Mouse (Mus musculus): ENCODE data around the gene a. TPM values are rescaled to one million over a fixed set of nuclear protein-coding genes. Genes with fewer than 3 reads are reported as not detected.

The a gene
- polyA plus RNA-seq, 1 experiment from 2014 or later = 0.36 TPM

DNA sequence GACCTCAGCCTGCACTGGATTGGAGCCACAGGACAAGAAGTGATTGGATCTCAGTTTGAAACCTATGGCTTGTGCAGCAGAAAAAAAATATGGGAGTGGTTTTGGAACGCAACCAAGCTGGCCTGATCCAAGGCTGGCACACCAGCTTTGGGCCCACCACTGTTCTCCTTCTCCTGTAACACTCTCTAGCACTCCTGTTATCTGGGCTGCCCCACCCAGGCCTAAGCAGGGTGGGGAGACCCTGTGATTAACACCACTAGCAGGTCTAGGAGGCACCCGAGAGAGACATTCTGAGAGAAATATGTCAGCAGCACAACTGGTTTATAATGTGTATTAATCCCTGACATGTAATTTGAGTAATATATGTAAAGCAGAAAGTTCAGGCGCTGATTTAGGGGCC, 28.0 kb upstream of the a start:
- Histone ChIP-seq H3K9me3 (replicated peaks) (no peaks in the 10 kb centered on the region), H3K36me3 (no peaks in the 10 kb centered on the region), H3K27me3 (replicated peaks) (no peaks in the 10 kb centered on the region), H3K4me1 (peaks cover 58% of the 10 kb centered on the region), H3K9ac (peak overlapping the region; percentile 55), H3K27ac (peak overlapping the region; percentile 95), H3K4me3 (0 out of 2 replicates have a peak overlapping the region, but pooled peaks have one; percentile 2), H3K4me2 (peak overlapping the region; percentile 60)
- WGBS (ENCODE audit: insufficient replicate concordance) = 45% methylated on average over 3 of the region's 3 CpGs
- peak; percentile 74 for ATAC-seq

DNA sequence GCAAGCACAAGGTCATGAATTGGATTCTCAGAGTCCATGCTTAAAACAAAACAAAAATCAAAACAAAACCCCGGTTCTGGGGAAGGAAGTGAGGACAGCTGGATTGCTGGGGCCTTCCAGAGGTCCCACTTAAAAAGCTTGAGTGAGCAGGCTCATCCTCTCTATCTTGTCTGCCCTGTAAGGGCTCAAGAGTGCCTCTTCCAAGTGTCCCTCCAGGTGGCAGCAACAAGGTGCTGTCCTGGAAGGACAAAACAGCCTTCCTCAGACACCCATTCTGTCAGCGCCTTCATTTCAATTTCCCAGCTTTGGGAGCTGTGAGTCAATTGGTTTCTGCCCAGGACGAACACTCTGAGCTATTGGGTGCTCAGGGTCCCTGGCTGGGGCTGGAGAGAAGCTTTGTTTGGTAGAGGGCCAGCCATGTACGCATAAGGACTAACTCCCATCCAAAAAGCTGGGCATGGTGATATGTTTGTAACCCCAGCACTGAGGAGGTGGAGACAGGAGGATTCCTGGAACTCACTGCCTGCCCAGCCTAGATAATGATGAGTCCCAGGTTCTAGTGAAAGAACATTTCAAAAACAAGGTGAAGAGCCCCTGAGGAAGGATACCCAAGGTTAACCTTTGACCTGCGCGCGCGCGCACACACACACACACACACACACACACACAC, 26.2 kb upstream of the a start:
- peak overlapping the region; percentile 49 for H3K9ac ChIP-seq

DNA sequence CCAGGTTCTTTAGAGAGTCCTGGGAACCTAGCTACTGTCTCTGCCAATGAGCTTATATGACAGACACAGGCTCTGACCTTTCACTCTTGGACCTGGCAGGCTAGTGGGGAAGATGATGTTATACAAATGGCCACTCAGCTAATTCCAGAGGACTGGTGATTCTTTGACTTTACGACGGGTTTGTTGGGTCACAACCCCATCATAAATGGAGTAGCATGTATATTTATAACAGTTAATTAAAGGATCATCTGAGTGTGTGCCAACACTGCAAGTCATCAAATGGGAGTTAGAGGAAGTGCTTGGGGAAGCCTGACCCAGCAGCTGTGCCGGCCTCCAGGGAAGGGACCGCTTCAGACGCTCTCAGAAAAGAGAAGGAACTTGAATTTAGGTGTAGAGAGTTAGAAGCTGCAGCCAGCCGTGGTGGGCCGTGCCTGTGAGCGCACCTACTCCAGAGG, 25.6 kb upstream of the a start:
- 46% methylated on average over 8 of the region's 8 CpGs for WGBS (ENCODE audit: insufficient replicate concordance)
- Histone ChIP-seq H3K27ac (peak overlapping the region; percentile 95), H3K4me2 (peak overlapping the region; percentile 63), H3K36me3 (no peaks in the 10 kb centered on the region), H3K4me3 (no peak overlapping the region), H3K4me1 (peaks cover 61% of the 10 kb centered on the region), H3K9ac (peak overlapping the region; percentile 49), H3K27me3 (replicated peaks) (no peaks in the 10 kb centered on the region), H3K9me3 (replicated peaks) (no peaks in the 10 kb centered on the region)
- peak; percentile 46 for ATAC-seq

More for the DNA sequence above, 26.2 kb upstream of the a start:
- H3K4me2 ChIP-seq = peak overlapping the region; percentile 63
- no peaks in the 10 kb centered on the region for H3K36me3 ChIP-seq
- H3K27ac ChIP-seq = peak overlapping the region; percentile 95
- 63% methylated on average over 9 of the region's 9 CpGs for WGBS (ENCODE audit: insufficient replicate concordance)
- ATAC-seq = peak; percentile 97
- H3K4me1 ChIP-seq = peaks cover 61% of the 10 kb centered on the region
- H3K27me3 ChIP-seq (replicated peaks) = no peaks in the 10 kb centered on the region
- H3K9me3 ChIP-seq (replicated peaks) = no peaks in the 10 kb centered on the region
- peak overlapping the region; percentile 24 for H3K4me3 ChIP-seq

DNA sequence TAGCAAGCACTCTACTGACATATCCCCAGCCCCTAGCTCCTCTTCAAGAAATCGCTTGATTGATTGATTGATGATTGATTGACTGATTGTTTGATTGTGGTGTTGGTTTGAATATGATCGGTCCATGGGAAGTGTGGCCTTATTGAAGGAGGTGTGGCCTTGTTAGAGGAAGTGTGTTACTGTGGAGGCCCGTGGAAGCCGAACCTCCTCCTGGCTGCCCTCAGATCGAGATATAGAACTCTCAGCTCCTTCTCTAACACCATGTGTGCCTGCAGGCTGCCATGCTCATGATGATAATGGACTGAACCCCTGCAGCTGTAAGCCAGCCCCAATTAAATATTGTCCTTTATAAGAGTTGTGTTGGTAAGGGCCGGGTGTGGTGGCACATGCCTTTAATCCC, 24.2 kb upstream of the a start:
- H3K4me3 ChIP-seq = no peak overlapping the region
- H3K36me3 ChIP-seq = no peaks in the 10 kb centered on the region
- peak overlapping the region; percentile 61 for H3K27ac ChIP-seq
- H3K27me3 ChIP-seq (replicated peaks) = no peaks in the 10 kb centered on the region
- no peak for ATAC-seq
- no peak overlapping the region for H3K9ac ChIP-seq
- peaks cover 59% of the 10 kb centered on the region for H3K4me1 ChIP-seq
- WGBS (ENCODE audit: insufficient replicate concordance) = 48% methylated on average over 6 of the region's 6 CpGs
- H3K4me2 ChIP-seq = no peak overlapping the region
- H3K9me3 ChIP-seq (replicated peaks) = no peaks in the 10 kb centered on the region

DNA sequence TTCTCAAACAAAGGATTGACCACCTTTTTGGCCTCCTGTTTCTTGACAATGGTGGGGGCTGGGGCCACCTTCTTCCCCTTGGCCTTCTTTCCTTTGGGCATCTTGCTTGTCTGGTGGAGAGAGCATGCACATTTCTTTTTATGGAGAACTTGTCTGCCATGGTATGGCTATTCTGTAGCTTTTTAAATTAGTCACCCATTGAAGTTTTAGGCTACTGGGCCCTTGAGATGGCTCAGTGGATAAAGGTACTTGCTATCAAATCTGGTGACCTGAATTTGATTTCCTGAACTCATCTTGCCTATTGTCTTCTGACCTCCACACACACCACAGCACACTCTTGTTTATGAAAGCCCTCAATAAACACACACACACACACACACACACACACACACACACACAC, 21.3 kb upstream of the a start, which contains the start of gene Gm14214:
TSS of gene Gm14214 (minus strand) at position 101 of the 400 bp plus-strand sequence.
- Histone ChIP-seq H3K9ac (no peak within 1 kb of the TSS), H3K9me3 (replicated peaks) (no peaks in the 10 kb centered on the region; the same call in 1 of the 2 replicates), H3K4me1 (peaks cover 30% of the 10 kb centered on the region), H3K27ac (no peak within 1 kb of the TSS), H3K27me3 (replicated peaks) (no peaks in the 10 kb centered on the region), H3K36me3 (no peaks in the 10 kb centered on the region), H3K4me2 (no peak within 1 kb of the TSS), H3K4me3 (no peak within 1 kb of the TSS)
- no peak for ATAC-seq

DNA sequence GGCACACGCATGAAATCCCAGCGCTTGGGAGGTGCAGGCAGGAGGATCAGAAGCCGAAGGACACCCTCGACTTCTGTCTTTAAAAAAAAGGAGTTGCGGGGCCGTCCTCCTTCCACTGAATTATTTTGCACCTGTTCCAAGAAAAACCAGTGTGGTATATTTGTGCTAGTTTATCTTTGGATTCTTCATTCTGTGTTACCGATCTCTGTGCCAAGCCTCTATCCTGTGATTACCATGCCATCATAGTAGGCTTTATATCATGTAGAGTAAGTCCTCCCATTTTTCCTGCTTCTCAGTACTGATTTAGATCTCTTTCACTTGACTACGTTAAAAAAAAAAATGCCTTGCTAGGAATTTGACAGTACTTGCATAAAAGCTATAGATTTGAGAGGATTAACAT, 19.6 kb upstream of the a start:
- H3K27me3 ChIP-seq (replicated peaks) = no peaks in the 10 kb centered on the region
- 74% methylated on average over 8 of the region's 8 CpGs for WGBS (ENCODE audit: insufficient replicate concordance)
- no peak overlapping the region for H3K4me3 ChIP-seq
- H3K4me2 ChIP-seq = no peak overlapping the region
- H3K27ac ChIP-seq = no peak overlapping the region
- H3K9me3 ChIP-seq (replicated peaks) = no peaks in the 10 kb centered on the region; the same call in 1 of the 2 replicates
- ATAC-seq = no peak
- no peaks in the 10 kb centered on the region for H3K36me3 ChIP-seq
- H3K4me1 ChIP-seq = peaks cover 19% of the 10 kb centered on the region
- H3K9ac ChIP-seq = no peak overlapping the region

DNA sequence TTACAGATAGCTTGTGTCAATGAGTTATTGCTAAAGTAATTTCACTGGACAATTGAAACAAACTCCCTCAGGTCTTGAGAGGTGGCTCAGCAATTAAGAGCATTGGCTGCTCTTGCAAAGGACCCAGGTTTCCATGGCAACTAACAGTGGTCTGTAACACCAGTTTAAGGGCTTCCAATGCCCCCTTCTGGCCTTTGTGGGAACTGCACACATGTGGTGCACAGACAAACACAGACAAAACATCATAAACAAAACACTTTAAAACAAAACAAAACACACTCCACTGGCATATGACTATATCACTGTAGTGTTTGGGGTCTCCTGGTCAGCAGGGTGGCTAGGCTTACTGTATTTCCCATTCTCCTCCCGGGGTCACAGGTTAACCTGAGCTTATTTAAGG, 17.2 kb upstream of the a start:
- Histone ChIP-seq H3K4me3 (no peak overlapping the region), H3K27ac (no peak overlapping the region), H3K27me3 (replicated peaks) (peaks cover 5% of the 10 kb centered on the region), H3K9me3 (replicated peaks) (no peaks in the 10 kb centered on the region; the same call in 1 of the 2 replicates), H3K9ac (no peak overlapping the region), H3K4me2 (no peak overlapping the region), H3K4me1 (peaks cover 7% of the 10 kb centered on the region; the same call in 1 of the 2 replicates), H3K36me3 (no peaks in the 10 kb centered on the region)
- ATAC-seq = no peak
- WGBS (ENCODE audit: insufficient replicate concordance) = 71% methylated on average over 1 of the region's 1 CpGs

DNA sequence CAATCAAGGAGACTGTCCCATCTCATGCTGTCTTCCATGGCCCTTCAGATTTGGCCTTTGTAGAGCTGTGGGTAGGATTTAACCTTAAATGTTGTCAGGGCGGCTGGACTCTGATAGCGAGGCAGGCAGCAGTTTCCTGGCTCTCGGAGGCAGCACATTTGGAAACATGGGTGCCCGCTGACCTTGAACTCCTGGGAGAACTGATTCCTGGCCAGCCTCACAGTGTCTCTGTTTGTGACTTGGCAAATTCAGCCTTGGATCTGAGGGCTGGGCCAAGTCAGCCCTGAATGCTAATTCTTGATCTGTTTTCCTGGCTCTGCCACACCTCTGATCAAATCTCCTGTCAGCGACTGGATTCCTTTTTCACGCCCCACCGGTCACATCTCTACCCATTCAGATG, 14.7 kb upstream of the a start:
- WGBS (ENCODE audit: insufficient replicate concordance) = 51% methylated on average over 7 of the region's 7 CpGs
- H3K9ac ChIP-seq = no peak overlapping the region
- H3K4me1 ChIP-seq = peaks cover 7% of the 10 kb centered on the region; the same call in 1 of the 2 replicates
- no peaks in the 10 kb centered on the region for H3K36me3 ChIP-seq
- H3K4me3 ChIP-seq = no peak overlapping the region
- no peak overlapping the region for H3K27ac ChIP-seq
- H3K9me3 ChIP-seq (replicated peaks) = no peaks in the 10 kb centered on the region; the same call in 1 of the 2 replicates
- H3K4me2 ChIP-seq = no peak overlapping the region
- H3K27me3 ChIP-seq (replicated peaks) = peaks cover 9% of the 10 kb centered on the region
- ATAC-seq = no peak

DNA sequence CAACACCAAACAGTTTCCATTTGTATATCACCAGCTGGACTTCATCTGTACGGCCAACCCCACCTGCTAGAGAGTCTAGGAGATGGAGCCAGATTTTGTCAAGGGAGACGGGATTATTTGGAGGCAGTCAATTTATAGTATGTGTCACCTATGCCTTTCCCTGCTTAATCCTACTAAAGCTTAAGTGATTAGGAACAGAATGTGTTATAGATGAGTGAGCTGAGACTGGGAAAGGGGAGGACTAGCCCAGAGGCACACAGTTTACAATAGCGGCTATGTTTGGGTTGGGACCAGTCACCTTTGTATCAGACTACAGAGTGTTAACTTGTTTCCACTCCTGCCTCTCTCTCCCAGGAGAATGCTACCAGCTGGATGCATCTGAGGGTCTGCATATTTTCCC, 11.6 kb upstream of the a start:
- H3K4me3 ChIP-seq = no peak overlapping the region

DNA sequence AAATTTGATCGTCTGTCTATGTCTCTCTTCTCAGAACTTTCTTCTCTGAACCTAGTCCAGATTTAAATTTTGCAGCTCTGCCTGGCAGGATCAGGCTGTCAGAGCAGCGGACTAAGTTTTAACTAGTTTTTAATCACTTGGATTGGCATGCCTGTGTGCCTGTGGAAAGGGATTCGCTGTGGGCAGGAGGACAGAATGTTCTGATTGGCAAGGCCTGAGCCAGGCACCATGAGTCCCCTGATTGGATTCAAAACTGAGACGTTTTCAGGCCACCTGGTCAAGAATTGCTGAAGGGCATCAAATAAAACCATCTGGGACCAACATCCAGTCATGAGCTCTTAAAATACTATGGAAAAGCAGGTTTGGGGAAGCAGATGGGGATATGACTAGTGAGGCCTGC, 8.8 kb upstream of the a start:
- ATAC-seq = no peak
- H3K4me2 ChIP-seq = no peak overlapping the region
- H3K27ac ChIP-seq = no peak overlapping the region
- WGBS (ENCODE audit: insufficient replicate concordance) = 64% methylated on average over 4 of the region's 4 CpGs
- no peaks in the 10 kb centered on the region for H3K36me3 ChIP-seq
- no peak overlapping the region for H3K4me3 ChIP-seq
- no peak overlapping the region for H3K9ac ChIP-seq
- no peaks in the 10 kb centered on the region for H3K9me3 ChIP-seq (replicated peaks)
- H3K27me3 ChIP-seq (replicated peaks) = peaks cover 18% of the 10 kb centered on the region
- peaks cover 32% of the 10 kb centered on the region for H3K4me1 ChIP-seq

More for the DNA sequence above, 11.6 kb upstream of the a start:
- H3K27me3 ChIP-seq (replicated peaks) = peaks cover 18% of the 10 kb centered on the region
- no peak overlapping the region for H3K9ac ChIP-seq
- H3K4me2 ChIP-seq = no peak overlapping the region
- H3K4me1 ChIP-seq = peaks cover 17% of the 10 kb centered on the region
- no peaks in the 10 kb centered on the region for H3K9me3 ChIP-seq (replicated peaks)
- WGBS (ENCODE audit: insufficient replicate concordance) = 69% methylated on average over 3 of the region's 3 CpGs
- no peak overlapping the region for H3K27ac ChIP-seq
- H3K36me3 ChIP-seq = no peaks in the 10 kb centered on the region
- ATAC-seq = no peak

DNA sequence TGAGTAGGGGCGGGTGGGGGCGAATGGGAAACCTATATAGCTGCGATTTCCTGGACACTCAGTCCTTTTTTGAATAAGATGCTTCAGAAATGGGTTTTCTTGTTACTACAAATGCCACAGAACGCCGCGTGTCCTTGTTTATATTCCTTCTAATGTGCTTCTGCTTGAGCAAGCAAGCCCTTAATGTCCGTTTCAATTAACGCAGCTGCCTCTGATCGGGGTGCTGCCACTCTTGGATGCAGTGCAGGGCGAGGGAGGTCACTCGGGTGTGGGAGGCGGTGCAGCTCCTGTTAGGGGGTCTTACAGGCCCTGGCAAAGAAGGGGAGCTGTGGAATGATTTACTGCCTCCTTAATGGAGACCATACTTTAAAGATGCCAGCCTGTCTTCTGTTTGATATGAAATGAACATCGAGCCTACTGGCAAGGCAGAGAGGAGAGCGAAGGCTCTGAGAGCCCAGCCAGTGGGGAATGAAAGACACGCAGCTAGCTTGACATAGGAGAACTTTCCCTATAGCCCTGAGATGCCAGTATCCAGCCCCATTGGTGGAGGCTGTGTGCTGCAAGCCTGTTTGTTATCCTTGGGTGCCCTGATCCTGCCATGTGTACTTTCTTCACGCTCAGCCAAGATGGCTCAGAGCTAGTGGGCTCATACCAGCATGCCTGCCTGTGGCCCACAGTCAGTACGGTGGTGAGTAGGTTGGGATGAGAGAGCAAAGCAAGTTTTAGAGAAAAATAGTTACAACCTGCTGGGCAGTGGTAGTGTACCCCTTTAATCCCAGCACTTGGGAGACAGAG, 8.1 kb upstream of the a start:
- Histone ChIP-seq H3K9ac (no peak overlapping the region), H3K4me1 (peaks cover 39% of the 10 kb centered on the region), H3K4me2 (no peak overlapping the region), H3K27ac (no peak overlapping the region), H3K9me3 (replicated peaks) (no peaks in the 10 kb centered on the region), H3K36me3 (no peaks in the 10 kb centered on the region), H3K4me3 (no peak overlapping the region), H3K27me3 (replicated peaks) (peaks cover 18% of the 10 kb centered on the region)
- ATAC-seq = no peak
- 74% methylated on average over 17 of the region's 17 CpGs for WGBS (ENCODE audit: insufficient replicate concordance)

DNA sequence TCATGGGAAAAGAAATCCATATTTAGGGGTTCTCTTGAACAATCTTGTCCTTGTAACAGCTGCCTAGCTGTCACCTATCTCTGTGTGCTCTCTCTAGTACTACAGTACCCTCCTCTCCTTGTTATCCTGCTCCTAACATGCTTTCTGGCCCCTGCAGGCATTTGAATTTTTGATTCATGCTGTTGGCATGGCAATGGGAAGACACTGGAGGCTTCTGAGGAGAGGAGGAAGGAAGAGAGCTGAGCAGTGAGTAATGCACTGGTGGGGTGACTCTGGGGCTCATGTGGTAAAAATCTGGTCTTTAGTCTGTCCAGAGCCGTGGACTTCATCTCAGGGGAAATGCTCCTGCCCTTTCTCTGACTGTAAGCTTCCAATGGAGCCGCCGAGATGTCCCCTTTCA, 5.9 kb upstream of the a start:
- no peaks in the 10 kb centered on the region for H3K9me3 ChIP-seq (replicated peaks)
- H3K9ac ChIP-seq = no peak overlapping the region
- peak overlapping the region; percentile 56; the same call in 1 of the 2 replicates for H3K4me2 ChIP-seq
- peaks cover 13% of the 10 kb centered on the region for H3K27me3 ChIP-seq (replicated peaks)
- peak overlapping the region; percentile 41; the same call in 1 of the 2 replicates for H3K27ac ChIP-seq
- peaks cover 61% of the 10 kb centered on the region for H3K4me1 ChIP-seq
- WGBS (ENCODE audit: insufficient replicate concordance) = 54% methylated on average over 3 of the region's 3 CpGs
- no peak for ATAC-seq
- H3K36me3 ChIP-seq = no peaks in the 10 kb centered on the region
- no peak overlapping the region for H3K4me3 ChIP-seq

All from liver, embryonic 12.5 days (tissue).